Mouse (Mus musculus): ENCODE data around the gene Zdhhc18. TPM values are rescaled to one million over a fixed set of nuclear protein-coding genes. Genes with fewer than 3 reads are reported as not detected.
A peak's percentile ranks its signal among the peaks of the same experiment; 100 is the strongest.

Gene Zdhhc18
- polyA plus RNA-seq, 1 experiment from 2014 or later = 2.5 TPM

DNA sequence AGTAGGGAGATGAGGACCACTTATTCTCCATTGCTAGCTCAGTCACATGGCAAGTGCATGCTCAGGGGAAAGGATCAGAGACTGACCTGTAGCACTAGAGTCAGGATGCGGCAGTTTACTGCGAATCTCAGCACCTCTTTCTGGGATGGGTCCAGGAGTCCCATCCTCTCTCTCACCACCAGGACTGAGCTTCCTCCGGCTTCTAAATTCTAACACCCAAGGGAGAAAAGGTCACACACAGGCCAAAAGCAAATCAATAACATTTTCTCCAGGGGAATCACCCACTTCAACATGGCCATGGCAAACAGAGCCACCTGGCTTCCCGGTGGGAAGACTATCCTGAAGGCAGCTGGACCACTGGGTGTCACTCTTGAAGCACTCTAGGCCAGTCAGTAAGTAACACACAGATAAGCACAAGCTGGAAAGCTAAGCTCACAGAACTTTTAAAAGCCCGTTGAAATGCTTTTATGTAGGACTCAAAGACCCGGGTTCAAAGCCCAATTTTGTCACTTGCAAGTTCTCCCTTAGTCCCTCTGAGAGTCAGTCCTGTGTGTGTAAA lies 19.8 kb upstream of the Zdhhc18 start:
- Histone ChIP-seq H3K27me3 (replicated peaks; ENCODE audit: control insufficient read depth, insufficient read depth, low read length) (no peaks in the 10 kb centered on the region), H3K4me1 (ENCODE audit: control insufficient read depth, insufficient read depth, low read length) (peaks cover 24% of the 10 kb centered on the region), H3K27ac (ENCODE audit: low read depth, low read length) (no peak overlapping the region), H3K9me3 (replicated peaks; ENCODE audit: control insufficient read depth, low read length) (no peaks in the 10 kb centered on the region), H3K9ac (ENCODE audit: low read length) (no peak overlapping the region), H3K36me3 (ENCODE audit: control insufficient read depth, insufficient read depth, low read length) (0 out of 2 replicates have a peak, but pooled peaks cover 3% of the 10 kb centered on the region), H3K4me3 (ENCODE audit: low read depth, low read length) (no peak overlapping the region), H3K4me2 (ENCODE audit: low read length) (no peak overlapping the region)
- ATAC-seq (no peak), DNase-seq (ENCODE audit: low spot score) (no peak)
- 73% methylated on average over 6 of the region's 6 CpGs for WGBS

DNA sequence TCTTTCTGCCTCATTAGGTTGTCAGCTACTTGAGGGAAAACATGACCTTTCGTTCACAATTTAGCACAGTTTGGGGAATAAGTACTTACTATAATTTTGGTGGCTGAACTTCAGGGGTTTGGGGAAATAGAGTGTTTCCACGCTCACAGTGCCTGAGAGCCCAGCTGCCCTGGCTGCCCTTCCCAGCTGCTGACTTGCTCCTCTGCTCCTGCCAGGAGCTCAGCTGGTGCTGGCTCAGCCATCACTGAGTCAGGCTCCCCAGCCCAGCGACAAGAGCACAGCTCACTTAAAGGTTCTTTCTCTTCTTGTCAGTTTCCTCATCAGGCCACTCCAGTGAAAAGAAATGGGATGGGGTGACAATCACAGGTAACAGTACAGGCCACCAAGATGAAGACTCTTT lies 18.6 kb upstream of the Zdhhc18 start:
- ATAC-seq = no peak
- no peak overlapping the region for H3K4me2 ChIP-seq (ENCODE audit: low read length)
- H3K4me3 ChIP-seq (ENCODE audit: low read depth, low read length) = no peak overlapping the region
- DNase-seq (ENCODE audit: low spot score) = no peak
- 73% methylated on average over 3 of the region's 3 CpGs for WGBS
- no peak overlapping the region for H3K27ac ChIP-seq (ENCODE audit: low read depth, low read length)
- no peaks in the 10 kb centered on the region for H3K27me3 ChIP-seq (replicated peaks; ENCODE audit: control insufficient read depth, insufficient read depth, low read length)
- H3K9me3 ChIP-seq (replicated peaks; ENCODE audit: control insufficient read depth, low read length) = no peaks in the 10 kb centered on the region
- peaks cover 16% of the 10 kb centered on the region for H3K4me1 ChIP-seq (ENCODE audit: control insufficient read depth, insufficient read depth, low read length)
- 0 out of 2 replicates have a peak, but pooled peaks cover 7% of the 10 kb centered on the region for H3K36me3 ChIP-seq (ENCODE audit: control insufficient read depth, insufficient read depth, low read length)
- H3K9ac ChIP-seq (ENCODE audit: low read length) = no peak overlapping the region

DNA sequence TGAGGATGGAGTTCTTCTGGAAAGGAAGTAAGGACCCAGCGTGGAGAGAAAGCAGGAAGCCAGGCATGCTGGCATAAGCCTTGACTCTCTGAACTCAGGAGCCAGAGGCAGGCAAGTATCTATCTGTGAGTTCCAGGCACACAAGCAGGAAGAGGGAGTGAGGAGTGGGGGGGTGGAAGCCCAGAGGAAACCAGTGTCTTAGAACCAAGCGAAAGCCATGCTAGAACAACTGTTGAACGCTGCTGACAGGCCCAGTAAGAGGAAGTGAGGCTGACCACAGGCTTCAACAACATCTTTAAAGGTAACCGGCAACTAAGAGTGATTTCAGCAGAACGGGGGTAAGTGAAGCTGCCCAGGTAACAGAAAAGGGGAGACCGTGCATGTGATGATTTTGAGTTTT lies 16.2 kb upstream of the Zdhhc18 start:
- Histone ChIP-seq H3K4me2 (ENCODE audit: low read length) (no peak overlapping the region), H3K36me3 (ENCODE audit: control insufficient read depth, insufficient read depth, low read length) (peaks cover 15% of the 10 kb centered on the region; the same call in 1 of the 2 replicates), H3K27me3 (replicated peaks; ENCODE audit: control insufficient read depth, insufficient read depth, low read length) (no peaks in the 10 kb centered on the region), H3K27ac (ENCODE audit: low read depth, low read length) (no peak overlapping the region), H3K4me3 (ENCODE audit: low read depth, low read length) (no peak overlapping the region), H3K4me1 (ENCODE audit: control insufficient read depth, insufficient read depth, low read length) (0 out of 2 replicates have a peak, but pooled peaks cover 7% of the 10 kb centered on the region), H3K9me3 (replicated peaks; ENCODE audit: control insufficient read depth, low read length) (no peaks in the 10 kb centered on the region), H3K9ac (ENCODE audit: low read length) (no peak overlapping the region)
- no peak for ATAC-seq
- WGBS = 89% methylated on average over 6 of the region's 6 CpGs
- DNase-seq (ENCODE audit: low spot score) = no peak

DNA sequence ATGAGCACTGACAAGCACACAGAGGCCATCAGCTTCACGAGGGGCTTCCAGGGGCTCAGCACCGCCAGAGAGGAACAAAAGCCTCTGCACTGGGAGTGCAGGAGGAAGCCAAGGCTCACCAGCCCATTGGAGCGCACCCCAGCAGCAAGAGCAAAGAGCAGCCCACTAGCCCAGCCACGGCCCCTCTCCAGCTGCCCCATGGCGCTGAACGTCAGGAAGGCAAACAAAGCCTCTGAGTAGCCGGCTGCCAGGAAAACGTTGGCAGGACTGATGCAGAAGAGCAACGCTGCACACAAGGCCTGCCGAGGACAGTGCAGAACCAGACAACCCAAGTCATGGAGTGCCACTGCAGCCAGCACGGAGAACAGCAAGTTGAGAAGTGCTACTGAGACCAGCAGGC lies 15.2 kb upstream of the Zdhhc18 start:
- H3K4me3 ChIP-seq (ENCODE audit: low read depth, low read length) = no peak overlapping the region
- H3K4me1 ChIP-seq (ENCODE audit: control insufficient read depth, insufficient read depth, low read length) = peaks cover 11% of the 10 kb centered on the region
- peaks cover 15% of the 10 kb centered on the region; the same call in 1 of the 2 replicates for H3K36me3 ChIP-seq (ENCODE audit: control insufficient read depth, insufficient read depth, low read length)
- no peaks in the 10 kb centered on the region for H3K9me3 ChIP-seq (replicated peaks; ENCODE audit: control insufficient read depth, low read length)
- WGBS = 54% methylated on average over 11 of the region's 11 CpGs
- no peaks in the 10 kb centered on the region for H3K27me3 ChIP-seq (replicated peaks; ENCODE audit: control insufficient read depth, insufficient read depth, low read length)
- H3K4me2 ChIP-seq (ENCODE audit: low read length) = no peak overlapping the region
- ATAC-seq (no peak), DNase-seq (ENCODE audit: low spot score) (no peak)
- 0 out of 2 replicates have a peak overlapping the region, but pooled peaks have one; percentile 7 for H3K9ac ChIP-seq (ENCODE audit: low read length)
- no peak overlapping the region for H3K27ac ChIP-seq (ENCODE audit: low read depth, low read length)

DNA sequence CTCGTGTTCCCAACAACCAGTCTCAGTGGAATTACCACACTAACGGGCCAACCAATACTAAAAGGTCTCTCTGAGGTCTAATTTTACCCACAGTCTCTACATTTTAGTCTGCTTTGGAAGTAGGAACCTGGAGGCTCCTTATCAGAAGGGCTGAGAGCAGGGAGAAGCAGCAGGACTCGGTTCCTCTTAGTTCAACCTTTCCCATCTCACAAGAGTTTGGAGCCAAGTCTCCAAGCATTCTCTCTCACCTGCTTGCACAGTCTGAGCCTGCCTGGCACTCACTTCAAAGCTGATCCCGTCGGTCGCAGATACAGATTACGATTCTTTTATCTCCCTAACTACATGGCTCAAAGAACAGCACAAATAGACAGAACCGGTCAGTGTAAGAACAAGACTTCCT lies 13.0 kb upstream of the Zdhhc18 start:
- DNase-seq (ENCODE audit: low spot score) (no peak), ATAC-seq (no peak)
- Histone ChIP-seq H3K36me3 (ENCODE audit: control insufficient read depth, insufficient read depth, low read length) (peaks cover 15% of the 10 kb centered on the region; the same call in 1 of the 2 replicates), H3K27me3 (replicated peaks; ENCODE audit: control insufficient read depth, insufficient read depth, low read length) (no peaks in the 10 kb centered on the region), H3K9ac (ENCODE audit: low read length) (no peak overlapping the region), H3K4me1 (ENCODE audit: control insufficient read depth, insufficient read depth, low read length) (peaks cover 20% of the 10 kb centered on the region), H3K9me3 (replicated peaks; ENCODE audit: control insufficient read depth, low read length) (no peaks in the 10 kb centered on the region), H3K27ac (ENCODE audit: low read depth, low read length) (no peak overlapping the region), H3K4me2 (ENCODE audit: low read length) (no peak overlapping the region), H3K4me3 (ENCODE audit: low read depth, low read length) (no peak overlapping the region)
- WGBS = 85% methylated on average over 8 of the region's 8 CpGs

DNA sequence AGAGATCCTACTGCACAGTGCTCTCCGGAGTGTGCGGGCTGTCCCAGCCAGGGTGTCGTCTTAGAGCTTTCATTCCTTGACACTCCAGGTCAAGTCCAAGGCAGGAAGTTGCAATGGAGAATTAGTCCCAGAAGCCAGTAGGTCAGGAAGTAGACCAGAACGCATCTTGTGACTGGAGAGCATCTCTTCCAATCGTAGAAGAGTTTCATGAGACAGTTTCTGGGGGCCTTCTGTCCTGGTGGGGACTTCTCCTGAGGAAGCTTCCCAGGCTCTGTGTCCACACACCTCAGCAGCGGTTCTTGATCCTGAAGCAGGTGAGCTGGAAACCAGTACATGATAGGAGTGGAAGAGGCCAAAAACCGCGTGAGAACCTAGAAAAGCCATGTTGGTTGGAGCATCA lies 12.5 kb upstream of the Zdhhc18 start:
- no peak overlapping the region for H3K4me2 ChIP-seq (ENCODE audit: low read length)
- DNase-seq (ENCODE audit: low spot score) = no peak
- H3K4me1 ChIP-seq (ENCODE audit: control insufficient read depth, insufficient read depth, low read length) = peaks cover 20% of the 10 kb centered on the region
- no peak overlapping the region for H3K27ac ChIP-seq (ENCODE audit: low read depth, low read length)
- H3K4me3 ChIP-seq (ENCODE audit: low read depth, low read length) = no peak overlapping the region
- ATAC-seq = no peak
- WGBS = 93% methylated on average over 8 of the region's 8 CpGs
- no peaks in the 10 kb centered on the region for H3K27me3 ChIP-seq (replicated peaks; ENCODE audit: control insufficient read depth, insufficient read depth, low read length)
- no peak overlapping the region for H3K9ac ChIP-seq (ENCODE audit: low read length)
- H3K36me3 ChIP-seq (ENCODE audit: control insufficient read depth, insufficient read depth, low read length) = peaks cover 15% of the 10 kb centered on the region; the same call in 1 of the 2 replicates
- no peaks in the 10 kb centered on the region for H3K9me3 ChIP-seq (replicated peaks; ENCODE audit: control insufficient read depth, low read length)

DNA sequence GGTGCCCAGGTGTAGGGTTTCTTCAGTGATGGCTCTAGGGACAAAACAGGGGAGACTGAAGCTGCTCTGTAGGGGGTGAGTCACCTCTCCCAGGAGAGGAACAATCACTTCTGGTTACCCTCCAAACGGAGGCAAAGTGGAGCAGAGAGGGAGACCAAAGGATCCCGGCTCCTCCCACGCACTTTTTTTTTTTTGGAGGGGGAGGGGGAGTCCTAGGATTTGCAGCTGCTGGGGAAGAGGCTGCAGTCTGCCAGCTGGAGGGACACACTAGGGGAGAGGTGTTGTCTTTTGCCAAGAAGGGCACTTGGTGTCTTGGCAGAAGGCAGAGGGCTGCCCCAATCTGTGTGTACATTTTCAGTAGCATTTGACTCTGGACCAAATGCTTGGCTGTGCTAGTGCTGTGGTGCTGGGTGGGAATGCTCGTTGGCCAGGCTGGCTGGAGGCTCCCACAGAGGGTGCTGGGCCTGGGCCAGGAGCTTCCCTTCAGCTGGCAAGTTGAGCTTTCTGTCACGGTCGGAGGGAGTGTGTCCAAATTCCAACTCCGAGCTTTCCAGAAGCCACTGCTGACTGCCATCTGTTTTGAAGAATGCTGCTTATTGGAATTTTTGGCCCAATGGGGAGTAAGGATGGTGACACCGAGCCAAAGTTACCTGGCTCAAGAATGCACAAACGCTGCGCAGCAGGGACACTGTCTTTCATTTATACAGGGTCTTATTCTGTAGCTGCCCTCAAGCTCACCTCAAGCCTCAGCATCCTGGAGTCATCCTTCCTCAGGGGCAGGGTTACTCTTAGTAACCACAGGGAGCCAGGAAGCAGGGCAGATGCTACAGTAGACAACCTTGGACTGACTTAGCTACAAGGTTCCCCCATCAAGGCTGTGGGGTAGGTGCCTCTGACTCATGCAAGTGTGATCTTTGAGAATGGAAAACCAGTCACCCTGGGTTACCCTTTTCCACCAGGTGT lies 10.5 kb upstream of the Zdhhc18 start:
- Histone ChIP-seq H3K4me3 (ENCODE audit: low read depth, low read length) (no peak overlapping the region), H3K9me3 (replicated peaks; ENCODE audit: control insufficient read depth, low read length) (no peaks in the 10 kb centered on the region), H3K36me3 (ENCODE audit: control insufficient read depth, insufficient read depth, low read length) (peaks cover 15% of the 10 kb centered on the region; the same call in 1 of the 2 replicates), H3K27me3 (replicated peaks; ENCODE audit: control insufficient read depth, insufficient read depth, low read length) (no peaks in the 10 kb centered on the region), H3K4me2 (ENCODE audit: low read length) (peak overlapping the region; percentile 6), H3K9ac (ENCODE audit: low read length) (no peak overlapping the region), H3K27ac (ENCODE audit: low read depth, low read length) (peak overlapping the region; percentile 68), H3K4me1 (ENCODE audit: control insufficient read depth, insufficient read depth, low read length) (peaks cover 20% of the 10 kb centered on the region)
- ATAC-seq (peak; percentile 86), DNase-seq (ENCODE audit: low spot score) (peak; percentile 87)
- 12% methylated on average over 10 of the region's 10 CpGs for WGBS

DNA sequence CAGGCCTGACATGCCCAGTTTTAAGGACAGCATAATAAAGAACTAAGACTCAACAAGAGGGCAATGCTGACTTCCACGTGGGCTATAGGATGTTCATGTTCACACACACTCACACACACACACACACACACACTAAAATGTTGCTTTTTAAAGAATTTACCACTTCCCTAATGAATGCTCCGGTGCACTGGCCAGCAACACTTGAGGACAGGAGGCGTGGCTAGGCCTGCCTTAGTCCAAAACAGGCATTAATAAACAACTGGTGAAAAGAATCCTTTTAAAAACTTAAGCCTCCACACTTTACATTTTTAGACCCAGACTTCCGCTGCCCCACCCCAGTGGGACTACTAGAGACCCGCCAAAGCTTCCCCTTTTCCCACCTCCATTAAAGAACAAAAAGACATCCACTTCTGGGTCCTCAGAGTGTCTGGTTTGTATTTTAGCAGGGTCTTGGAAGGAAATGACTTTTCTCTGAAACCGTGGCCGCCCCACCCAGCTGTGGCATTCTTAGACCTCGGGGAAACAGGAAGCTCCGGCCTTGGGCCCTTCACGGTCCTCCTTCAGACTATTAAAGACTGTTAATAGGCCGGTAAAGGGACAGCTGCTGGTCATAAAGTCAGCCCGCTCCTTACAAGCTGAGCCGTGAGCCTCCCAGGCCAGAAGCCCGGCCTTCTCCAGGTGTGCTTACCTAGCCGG lies 9.7 kb upstream of the Zdhhc18 start:
- H3K27me3 ChIP-seq (replicated peaks; ENCODE audit: control insufficient read depth, insufficient read depth, low read length) = no peaks in the 10 kb centered on the region
- ATAC-seq (peak; percentile 3; the same call in 1 of the 2 replicates), DNase-seq (ENCODE audit: low spot score) (no peak)
- peaks cover 20% of the 10 kb centered on the region for H3K4me1 ChIP-seq (ENCODE audit: control insufficient read depth, insufficient read depth, low read length)
- peak overlapping the region; percentile 68; the same call in 1 of the 2 replicates for H3K27ac ChIP-seq (ENCODE audit: low read depth, low read length)
- H3K9ac ChIP-seq (ENCODE audit: low read length) = no peak overlapping the region
- no peaks in the 10 kb centered on the region for H3K9me3 ChIP-seq (replicated peaks; ENCODE audit: control insufficient read depth, low read length)
- peaks cover 12% of the 10 kb centered on the region; the same call in 1 of the 2 replicates for H3K36me3 ChIP-seq (ENCODE audit: control insufficient read depth, insufficient read depth, low read length)
- no peak overlapping the region for H3K4me3 ChIP-seq (ENCODE audit: low read depth, low read length)
- WGBS = 17% methylated on average over 15 of the region's 15 CpGs
- peak overlapping the region; percentile 6 for H3K4me2 ChIP-seq (ENCODE audit: low read length)
